ENCODE assay signal across 10 mouse cellular contexts in the genomic region with DNA sequence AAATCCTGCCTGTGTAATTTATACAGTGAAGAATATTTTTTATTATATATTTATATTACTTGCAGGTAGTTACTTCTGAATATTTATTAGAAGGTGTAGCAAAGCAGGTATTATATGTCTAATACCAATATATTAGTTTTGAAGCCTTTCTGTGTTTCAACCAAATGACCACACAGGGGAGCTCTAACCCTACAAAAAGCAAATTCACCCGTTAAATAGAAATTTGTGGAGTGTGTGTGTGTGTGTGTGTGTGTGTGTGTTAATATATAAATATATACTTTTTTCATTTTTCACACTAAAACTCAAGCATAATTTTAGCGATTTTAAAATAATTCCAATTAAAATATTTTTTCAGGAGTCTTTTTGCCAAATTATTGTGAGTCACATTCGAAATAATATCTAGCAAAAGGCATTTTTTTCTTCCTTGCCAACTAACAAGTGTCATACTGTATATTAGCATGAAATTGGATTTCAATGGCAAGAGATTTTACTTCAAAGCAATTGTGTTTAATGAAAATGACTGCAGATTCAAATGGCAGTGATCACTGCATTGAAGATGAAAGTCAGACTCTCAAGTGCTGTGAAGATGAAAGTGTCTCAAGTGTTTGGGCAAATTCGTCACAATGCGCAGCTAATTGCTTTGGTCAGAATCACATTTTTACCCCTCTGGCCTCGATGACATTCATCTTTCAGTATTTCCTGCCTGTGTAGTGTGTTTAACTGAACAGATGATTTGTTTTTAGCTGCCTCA.
DNase-seq lines count a peak whose midpoint lies in the region; ATAC-seq lines count a peak whose summit lies in the region.
"Had no signal": no experiment of that assay in that cellular context is flagged by ENCODE, and none has a peak within 500 bp of the region (broad histone marks: within the 10 kb centered on the region; RNA-seq: fewer than 3 reads in every experiment).

No protein-coding gene starts in this region.

- no peak overlapping the region for H3K9ac ChIP-seq in limb, embryonic 11.5 days (ENCODE audit: low read length)
- H3K9ac ChIP-seq in neural tube, embryonic 14.5 days (replicated peaks; ENCODE audit: low read depth, low read length), result no peak overlapping the region

- no peaks in the 10 kb centered on the region for H3K27me3 ChIP-seq in limb, embryonic 11.5 days (ENCODE audit: control insufficient read depth, insufficient read depth, low read length)
- H3K27me3 ChIP-seq in limb, embryonic 10.5 days (ENCODE audit: low read depth, poor library complexity, severe bottlenecking), result no peaks in the 10 kb centered on the region
- H3K27me3 ChIP-seq in neural tube, embryonic 14.5 days (ENCODE audit: control insufficient read depth, insufficient read depth, low read length), result no peaks in the 10 kb centered on the region

- ATAC-seq in limb, embryonic 11.5 days (ENCODE audit: insufficient number of reproducible peaks, low FRiP score, low TSS enrichment, low read depth), result peak; percentile 60; the same call in 1 of the 2 replicates
- peak; percentile 56; the same call in 1 of the 2 replicates for ATAC-seq in neural tube, embryonic 14.5 days (ENCODE audit: low read depth)
- ATAC-seq in activated CD4-positive, CD25-positive, alpha-beta regulatory T cell, adult 4 months, result no peak

- H3K9me3 ChIP-seq in limb, embryonic 11.5 days (ENCODE audit: control insufficient read depth, low read length), result no peaks in the 10 kb centered on the region
- H3K9me3 ChIP-seq in limb, embryonic 10.5 days (replicated peaks), result no peaks in the 10 kb centered on the region
- H3K9me3 ChIP-seq in neural tube, embryonic 14.5 days (ENCODE audit: control insufficient read depth, low read length), result no peaks in the 10 kb centered on the region

- DNase-seq in cerebellum, postnatal 14 days, result peak; percentile 47 to 51
- no peak for DNase-seq in cerebellum, adult 11-12 months
- no peak for DNase-seq in limb, embryonic 11.5 days (ENCODE audit: low spot score)
- no peak for DNase-seq in limb, embryonic 10.5 days (ENCODE audit: low spot score)
- peak; percentile 44 for DNase-seq in embryo, embryonic 11 days
- DNase-seq in layer of hippocampus, adult 9-10 months (ENCODE audit: low spot score), result no peak
- DNase-seq: gastrocnemius, postnatal 36 days; kidney, adult 18-20 months had no signal

- H3K4me2 ChIP-seq in limb, embryonic 11.5 days (ENCODE audit: low read depth, severe bottlenecking), result no peak overlapping the region
- H3K4me2 ChIP-seq in neural tube, embryonic 14.5 days (ENCODE audit: low read depth, low read length), result no peak overlapping the region

- H3K4me3 ChIP-seq in limb, embryonic 11.5 days (ENCODE audit: low read depth, low read length), result no peak overlapping the region
- no peak overlapping the region for H3K4me3 ChIP-seq in limb, embryonic 10.5 days
- H3K4me3 ChIP-seq in neural tube, embryonic 14.5 days (ENCODE audit: low read depth, low read length), result no peak overlapping the region

- no peaks in the 10 kb centered on the region for H3K4me1 ChIP-seq in limb, embryonic 11.5 days (ENCODE audit: control insufficient read depth, insufficient read depth, low read length)
- H3K4me1 ChIP-seq in limb, embryonic 10.5 days, result no peaks in the 10 kb centered on the region
- no peaks in the 10 kb centered on the region for H3K4me1 ChIP-seq in neural tube, embryonic 14.5 days (ENCODE audit: control insufficient read depth, insufficient read depth, low read length)

- no peak overlapping the region for H3K27ac ChIP-seq in limb, embryonic 11.5 days (replicated peaks; ENCODE audit: low read depth, low read length)
- H3K27ac ChIP-seq in limb, embryonic 10.5 days, result no peak overlapping the region
- no peak overlapping the region for H3K27ac ChIP-seq in neural tube, embryonic 14.5 days (ENCODE audit: low read depth, low read length)

- H3K36me3 ChIP-seq in limb, embryonic 11.5 days (ENCODE audit: control insufficient read depth, insufficient read depth, low read length), result no peaks in the 10 kb centered on the region
- H3K36me3 ChIP-seq in limb, embryonic 10.5 days, result no peaks in the 10 kb centered on the region
- no peaks in the 10 kb centered on the region for H3K36me3 ChIP-seq in neural tube, embryonic 14.5 days (ENCODE audit: control insufficient read depth, insufficient read depth, low read length)

- WGBS in limb, embryonic 11.5 days, result 32% methylated on average over 6 of the region's 6 CpGs
- 43% methylated on average over 6 of the region's 6 CpGs for WGBS in limb, embryonic 10.5 days
- 42% methylated on average over 6 of the region's 6 CpGs for WGBS in neural tube, embryonic 14.5 days

Comparison
In these comparisons a context has a peak if more than half of its experiments do, and no peak if none do; other contexts are left out.
1. DNase-seq: peak in cerebellum, postnatal 14 days (2 of 2) and embryo, embryonic 11 days (single experiment); none in cerebellum, adult 11-12 months (single experiment), limb, embryonic 11.5 days (single experiment), limb, embryonic 10.5 days (single experiment) and layer of hippocampus, adult 9-10 months (single experiment).